Mouse (Mus musculus): ENCODE results near the gene Frmd4a. TPM values are rescaled to one million over a fixed set of nuclear protein-coding genes. Genes with fewer than 3 reads are reported as not detected.

Gene Frmd4a
- total RNA-seq, 2 experiments from 2014 or later = 86.4 to 94.1 TPM

- no peak for DNase-seq (ENCODE audit: low spot score in 2 of 2)
- intact Hi-C loops (cut with DNase I) = no loop called here
These were observed 552.8 kb downstream of the Frmd4a start for GRCm38 (mm10) chr2:4570186-4570861.

- no peak for DNase-seq (ENCODE audit: low spot score in 2 of 2)
- intact Hi-C loops (cut with DNase I) = no loop called here
These were observed 555.2 kb downstream of the Frmd4a start for GRCm38 (mm10) chr2:4572498-4573263.

GRCm38 (mm10) chr2:4573386-4573785 lies 555.9 kb downstream of the Frmd4a start:
- intact Hi-C loops (cut with DNase I) = no loop called here
- no peak for DNase-seq (ENCODE audit: low spot score in 2 of 2)

GRCm38 (mm10) chr2:4574251-4574650 lies 556.7 kb downstream of the Frmd4a start:
- intact Hi-C loops (cut with DNase I) = no loop called here
- no peak for DNase-seq (ENCODE audit: low spot score in 2 of 2)

DNA sequence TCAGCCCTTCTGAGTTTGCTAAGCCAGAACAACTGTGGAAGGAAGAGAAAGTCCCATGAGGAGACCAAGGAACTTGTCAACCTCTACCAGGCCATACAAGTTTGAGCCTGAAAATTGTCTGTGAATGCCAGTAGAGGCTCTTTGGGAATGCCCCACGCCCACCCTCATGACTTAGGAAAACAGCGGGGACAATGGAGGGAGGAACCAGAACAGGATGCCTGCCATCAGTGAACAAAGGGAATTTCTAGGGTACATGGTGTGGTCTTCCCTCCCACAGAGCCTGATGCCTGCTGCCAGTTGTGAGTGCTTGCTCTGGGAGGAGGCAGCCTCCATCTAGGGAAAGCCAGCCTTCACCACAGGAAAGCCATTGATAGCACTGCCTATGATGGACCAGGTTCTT lies 557.6 kb downstream of the Frmd4a start:
- no peak for DNase-seq (ENCODE audit: low spot score in 2 of 2)
- intact Hi-C loops (cut with DNase I) = no loop called here

DNA sequence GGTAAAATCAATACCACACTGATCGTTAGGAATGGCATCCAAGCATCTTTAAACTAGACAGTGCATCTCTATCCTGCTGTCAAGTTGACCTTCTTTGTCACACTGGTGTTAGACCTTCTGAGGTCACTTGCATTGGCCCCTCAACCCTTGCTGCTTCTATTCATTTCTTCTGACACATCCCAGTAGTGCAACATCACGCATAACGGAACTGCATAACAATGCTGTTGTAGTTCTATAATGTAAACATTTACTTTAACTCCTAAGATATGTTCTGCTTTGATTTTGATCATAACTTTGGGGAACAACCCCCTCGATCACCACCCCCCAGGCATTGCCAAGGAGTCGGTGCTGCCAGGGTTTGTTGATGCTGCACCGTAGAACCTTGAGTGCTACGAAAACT lies 558.5 kb downstream of the Frmd4a start:
- intact Hi-C loops (cut with DNase I) = no loop called here
- no peak for DNase-seq (ENCODE audit: low spot score in 2 of 2)

DNA sequence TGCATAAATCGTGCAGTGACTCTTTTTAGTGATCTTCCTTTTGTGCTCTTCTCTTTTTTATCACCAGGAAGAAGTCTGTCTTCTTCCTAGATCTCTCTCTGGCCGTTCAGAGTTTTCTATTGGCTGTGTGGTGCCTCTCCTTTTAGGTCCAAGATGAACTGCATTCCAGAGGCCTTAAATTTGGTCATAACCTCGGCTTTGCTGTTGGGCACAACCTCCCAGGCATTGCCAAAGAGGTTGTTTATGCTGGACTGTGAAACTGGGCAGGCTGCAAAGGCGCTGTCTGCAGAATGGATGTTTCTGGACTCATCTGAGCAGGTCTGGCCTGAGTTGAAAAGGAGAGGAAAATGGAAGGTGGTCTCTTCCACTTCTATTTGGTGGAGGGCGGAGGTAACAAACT lies 560.8 kb downstream of the Frmd4a start:
- intact Hi-C loops (cut with DNase I) = no loop called here
- DNase-seq (ENCODE audit: low spot score in 2 of 2) = no peak

DNA sequence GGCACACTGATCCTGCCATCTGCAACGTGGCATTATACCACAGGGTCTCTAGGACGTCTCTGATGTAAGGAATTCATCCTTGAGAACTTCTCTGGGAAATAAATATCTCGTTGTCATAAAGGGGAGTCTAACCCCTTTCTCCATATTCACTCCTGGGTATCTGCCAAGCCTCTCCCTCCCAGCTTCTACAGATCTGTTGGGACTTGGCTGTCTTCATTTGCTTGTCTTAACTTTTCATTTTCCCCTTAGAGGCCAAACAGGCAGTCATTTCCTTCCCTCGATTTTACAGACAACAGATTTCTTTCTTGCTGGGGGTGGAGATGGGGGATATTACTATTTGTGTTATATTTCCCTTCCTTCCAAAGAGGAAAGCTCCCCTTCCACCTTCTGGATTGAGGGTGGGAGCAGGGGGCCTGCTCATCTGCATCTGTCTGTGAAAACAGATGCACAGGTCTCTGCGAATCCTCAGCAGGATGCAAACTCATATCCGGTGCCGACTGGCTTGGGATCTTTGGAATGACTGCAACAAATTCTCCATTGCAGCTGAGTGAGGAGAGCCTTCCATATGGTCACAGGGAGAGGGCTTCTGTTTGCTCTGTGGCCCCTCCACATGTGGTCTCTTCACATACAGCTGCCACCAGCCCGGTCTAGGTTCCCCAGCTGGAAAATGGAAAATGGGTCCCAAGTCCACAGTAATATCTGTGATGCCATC lies 562.0 kb downstream of the Frmd4a start:
- intact Hi-C loops (cut with DNase I) = no loop called here
- no peak for DNase-seq (ENCODE audit: low spot score in 2 of 2)

- intact Hi-C loops (cut with DNase I) = no loop called here
- DNase-seq (ENCODE audit: low spot score in 2 of 2) = no peak
These were observed 563.1 kb downstream of the Frmd4a start for GRCm38 (mm10) chr2:4580666-4581065.

DNA sequence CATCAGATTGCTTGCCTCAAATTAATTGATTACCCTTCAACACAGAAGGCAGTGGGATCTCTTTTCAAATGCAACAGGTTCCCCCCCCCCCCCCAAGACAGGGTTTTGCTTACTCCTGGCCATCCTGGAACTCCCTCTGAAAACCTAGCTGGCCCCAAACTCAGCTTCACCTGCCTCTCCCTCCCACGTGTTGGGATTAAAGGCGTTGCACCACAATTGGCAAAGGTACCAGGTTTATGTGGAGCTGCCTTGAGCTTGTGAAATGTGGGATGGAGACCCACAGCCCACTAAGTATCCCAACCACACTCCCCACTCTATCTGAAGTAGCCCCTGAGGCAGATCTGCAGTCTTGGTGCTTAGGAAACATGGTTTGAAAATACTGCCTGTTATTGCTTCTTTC lies 565.4 kb downstream of the Frmd4a start:
- no peak for DNase-seq (ENCODE audit: low spot score in 2 of 2)
- intact Hi-C loops (cut with DNase I) = no loop called here

DNA sequence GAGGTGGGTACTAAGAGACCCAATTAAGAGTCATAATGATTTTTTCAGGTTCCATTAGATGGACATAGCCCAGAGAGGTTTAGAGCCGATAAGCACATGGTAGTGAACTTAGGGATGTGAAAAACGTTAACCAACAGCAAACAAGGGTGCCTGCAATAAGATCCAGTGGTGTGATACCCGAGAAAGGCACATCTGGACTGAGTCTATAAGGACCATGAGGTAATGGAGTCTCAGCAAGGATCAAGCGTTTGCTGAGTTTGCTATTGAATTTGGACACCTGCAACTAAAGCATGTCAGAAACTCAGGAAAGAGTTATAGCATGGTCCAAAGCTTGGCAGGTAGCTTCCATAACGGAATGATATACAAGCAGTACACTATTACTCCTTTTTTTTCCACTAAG lies 566.7 kb downstream of the Frmd4a start:
- intact Hi-C loops (cut with DNase I) = no loop called here
- DNase-seq (ENCODE audit: low spot score in 2 of 2) = no peak

DNA sequence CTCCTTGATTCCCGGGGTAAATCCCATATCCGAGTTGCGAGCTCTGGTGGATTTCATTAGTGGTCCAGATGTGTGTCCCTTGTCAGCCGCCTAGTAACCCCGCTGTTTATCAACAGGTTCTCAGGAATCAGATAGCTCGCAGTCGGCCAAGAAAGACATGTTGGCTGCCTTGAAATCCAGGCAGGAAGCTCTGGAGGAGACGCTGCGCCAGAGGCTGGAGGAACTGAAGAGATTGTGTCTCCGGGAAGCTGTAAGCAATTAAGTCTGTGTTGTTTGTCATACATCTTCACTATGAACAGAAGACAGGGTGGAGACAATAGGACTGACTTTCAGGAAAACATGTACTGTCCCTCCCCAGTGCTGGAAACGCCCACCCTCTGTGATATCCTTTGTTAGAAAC lies 568.7 kb downstream of the Frmd4a start:
- intact Hi-C loops (cut with DNase I) = no loop called here
- no peak for DNase-seq (ENCODE audit: low spot score in 2 of 2)

- DNase-seq (ENCODE audit: low spot score in 2 of 2) = no peak
- intact Hi-C loops (cut with DNase I) = no loop called here
These were observed 570.3 kb downstream of the Frmd4a start for GRCm38 (mm10) chr2:4587685-4588409.

GRCm38 (mm10) chr2:4591647-4592046 lies 574.1 kb downstream of the Frmd4a start:
- no peak for DNase-seq (ENCODE audit: low spot score in 2 of 2)
- intact Hi-C loops (cut with DNase I) = no loop called here

DNA sequence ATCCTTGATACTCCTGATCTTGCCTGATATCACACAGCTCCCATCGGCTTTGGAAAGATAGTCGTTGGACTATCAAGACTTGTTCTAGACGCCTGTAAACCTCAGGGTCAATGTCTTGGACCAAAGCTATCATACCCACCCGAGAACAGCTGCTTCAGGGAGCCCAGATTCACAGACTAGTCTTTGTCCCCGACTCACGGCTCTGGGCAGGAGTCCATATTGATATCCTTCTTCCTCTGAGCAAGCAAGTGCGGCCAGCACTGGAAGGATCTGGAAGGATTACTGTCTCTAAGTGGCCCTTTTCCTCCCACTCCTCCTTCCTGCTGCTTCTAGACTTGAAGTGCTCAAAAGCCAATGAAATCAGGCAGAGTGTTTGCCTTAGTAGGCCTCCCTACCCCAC lies 575.1 kb downstream of the Frmd4a start:
- no peak for DNase-seq (ENCODE audit: low spot score in 2 of 2)
- intact Hi-C loops (cut with DNase I) = no loop called here

- no peak for DNase-seq (ENCODE audit: low spot score in 2 of 2)
- intact Hi-C loops (cut with DNase I) = no loop called here
These were observed 575.9 kb downstream of the Frmd4a start for GRCm38 (mm10) chr2:4593433-4593832.

GRCm38 (mm10) chr2:4593878-4594387 lies 576.4 kb downstream of the Frmd4a start:
- intact Hi-C loops (cut with DNase I) = no loop called here

GRCm38 (mm10) chr2:4596992-4597391 lies 579.5 kb downstream of the Frmd4a start:
- DNase-seq (ENCODE audit: low spot score in 2 of 2) = no peak
- intact Hi-C loops (cut with DNase I) = no loop called here

More at GRCm38 (mm10) chr2:4593878-4594387, 576.4 kb downstream of the Frmd4a start:
- DNase-seq (ENCODE audit: low spot score in 2 of 2) = no peak

DNA sequence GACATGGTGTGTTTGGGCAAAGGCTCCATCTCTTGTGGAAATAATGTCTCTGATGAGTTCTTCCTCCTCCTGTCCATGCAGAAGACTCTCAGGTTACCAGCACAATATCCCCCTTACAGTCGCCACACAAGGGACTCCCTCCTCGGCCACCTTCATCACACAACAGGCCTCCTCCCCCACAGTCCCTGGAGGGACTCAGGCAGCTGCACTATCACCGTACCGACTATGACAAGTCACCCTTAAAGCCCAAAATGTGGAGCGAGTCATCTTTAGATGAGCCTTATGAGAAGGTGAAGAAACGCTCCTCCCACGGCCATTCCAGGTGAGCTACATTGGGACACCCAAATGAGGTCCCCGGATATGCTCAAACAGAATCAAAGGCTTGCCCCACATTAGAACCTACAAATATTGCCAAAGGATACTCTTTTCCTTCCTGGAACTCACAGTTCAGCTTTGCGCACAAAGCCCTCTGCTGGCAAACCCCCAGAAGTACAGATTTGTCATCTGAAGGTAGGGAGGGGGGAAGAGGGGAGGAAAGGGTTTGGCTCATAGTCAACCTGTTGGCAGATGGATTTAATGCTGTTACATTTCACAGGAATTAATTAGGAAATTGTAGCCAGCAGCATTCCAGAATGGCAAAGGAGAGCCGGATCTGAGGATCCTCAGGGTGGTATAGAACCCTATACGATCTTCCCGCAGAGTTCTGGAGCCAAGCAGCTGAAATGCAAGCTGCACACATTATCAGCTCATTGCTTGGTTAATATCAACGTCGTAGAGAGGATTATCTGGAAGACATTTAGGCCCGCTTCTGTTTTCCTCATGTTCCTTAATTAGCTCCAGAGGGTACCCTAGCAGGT lies 583.7 kb downstream of the Frmd4a start:
- peak; percentile 72 to 83 for DNase-seq (ENCODE audit: low spot score in 2 of 2)
- intact Hi-C loops (cut with DNase I) = loop anchor here (1.0 kb wide), 1 partner anchor 102 kb away; no protein-coding TSS in a partner anchor

Data from left cerebral cortex, postnatal 14 days (tissue).